Mouse (Mus musculus) mouse trophoblast stem cell (cell line): ENCODE results near the gene Fcor.

Experiments
- in situ Hi-C, 2 experiments: fragments of 300-500 bp; cut with MseI, MboI; formaldehyde crosslinking; loops; 2 replicates in 1 of 2; 3 replicates in 1 of 2; pipeline ENCODE4 v1.15.1; 2025

The Fcor gene

GRCm38 (mm10) chr8:3622119-3622518 lies 50.0 kb downstream of the Fcor start:
- in situ Hi-C loops = no loop called here

GRCm38 (mm10) chr8:3621199-3621970 lies 50.8 kb downstream of the Fcor start, which contains the start of the genes Xab2 and Pet100:
Xab2 (minus strand) TSS chr8:3621316.
Pet100 (plus strand) TSS chr8:3621548.
- in situ Hi-C loops = no loop called here
